Mouse (Mus musculus) frontal cortex, postnatal 25 days (tissue): Measurements from ENCODE around the gene Apbb2.
"Not testable (repeated sequence)": the region's sequence is repeated elsewhere in the genome, so short reads cannot be mapped to it uniquely, and the experiment has no call there.

Experiments used
- DNase-seq, 2 experiments: peaks; one replicate each; pipeline ENCODE4 v3.0.0; 2022; ENCODE audit warnings: low spot score in 2 of 2

The Apbb2 gene

DNA sequence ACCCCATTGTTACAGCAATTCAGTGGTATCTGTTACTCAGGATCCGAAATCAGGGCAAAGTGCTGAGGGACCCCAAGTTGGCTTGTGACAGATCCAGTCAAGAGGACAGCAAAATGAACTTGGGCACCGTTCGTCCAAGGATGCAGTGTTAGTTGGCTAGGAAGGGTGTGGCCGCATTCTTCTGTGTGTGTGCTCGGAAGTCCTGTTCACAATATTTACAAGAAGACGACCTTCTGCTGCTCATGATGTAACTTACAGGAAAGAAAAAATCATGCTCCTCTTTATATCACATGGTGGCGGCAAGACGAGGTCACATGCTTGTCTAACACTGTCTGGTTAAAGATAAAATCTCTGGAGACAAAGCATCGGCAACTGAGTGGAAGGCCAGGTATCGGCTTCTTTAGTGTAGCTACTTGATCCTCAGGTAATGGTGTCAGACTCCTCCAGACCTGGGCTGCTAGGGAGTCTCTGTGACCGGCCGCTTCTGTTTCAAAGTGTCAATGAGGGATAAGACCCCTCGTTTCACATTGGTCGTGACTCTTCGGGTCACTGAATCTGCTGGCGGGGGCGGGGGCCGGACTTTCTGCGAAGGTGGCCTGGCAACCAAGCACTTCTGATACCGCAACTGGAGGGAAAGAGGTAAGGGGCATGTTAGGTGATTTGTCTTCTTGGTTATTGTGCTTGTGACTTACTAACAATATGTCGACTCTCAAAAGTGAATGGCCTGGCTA, 316.3 kb downstream of the Apbb2 start:
- no peak for DNase-seq

DNA sequence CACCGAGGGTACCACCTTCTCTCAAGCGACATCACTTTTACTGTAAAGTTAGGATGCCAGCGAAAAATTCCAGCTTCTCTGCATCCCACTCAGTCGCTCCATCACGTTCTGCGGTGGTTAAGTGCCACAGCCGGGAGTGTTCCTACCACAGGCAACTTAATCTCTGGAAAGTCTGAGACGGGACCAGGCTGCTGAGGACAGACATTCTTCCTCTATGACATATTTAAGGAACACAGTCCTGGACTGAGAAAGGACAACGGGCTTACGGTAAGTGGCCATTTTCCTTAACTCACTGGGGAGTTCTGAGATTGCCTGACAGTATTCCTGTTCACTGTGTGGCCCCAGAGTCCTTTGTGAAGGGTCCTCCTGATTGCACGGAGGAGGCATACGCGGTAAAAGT, 318.0 kb downstream of the Apbb2 start:
- no peak for DNase-seq

DNA sequence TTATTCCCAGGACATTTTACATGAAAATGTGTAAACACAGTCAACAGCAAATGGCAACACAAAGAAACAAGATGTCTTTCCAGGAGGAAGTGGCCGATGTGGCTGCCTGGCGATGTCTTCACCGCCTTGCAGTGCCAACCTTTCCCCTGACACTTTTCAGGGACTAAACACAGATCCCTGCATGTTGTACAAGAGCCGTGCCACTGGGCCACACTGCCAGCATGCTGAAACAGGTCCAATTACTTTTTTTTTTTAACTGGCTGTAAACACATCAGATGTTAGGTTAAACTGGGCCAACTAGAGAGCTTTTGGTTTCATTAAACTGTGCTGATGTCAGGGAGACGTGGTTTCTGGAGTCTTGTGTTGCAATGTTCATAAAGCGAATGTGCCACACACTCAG, 319.7 kb downstream of the Apbb2 start:
- no peak for DNase-seq

DNA sequence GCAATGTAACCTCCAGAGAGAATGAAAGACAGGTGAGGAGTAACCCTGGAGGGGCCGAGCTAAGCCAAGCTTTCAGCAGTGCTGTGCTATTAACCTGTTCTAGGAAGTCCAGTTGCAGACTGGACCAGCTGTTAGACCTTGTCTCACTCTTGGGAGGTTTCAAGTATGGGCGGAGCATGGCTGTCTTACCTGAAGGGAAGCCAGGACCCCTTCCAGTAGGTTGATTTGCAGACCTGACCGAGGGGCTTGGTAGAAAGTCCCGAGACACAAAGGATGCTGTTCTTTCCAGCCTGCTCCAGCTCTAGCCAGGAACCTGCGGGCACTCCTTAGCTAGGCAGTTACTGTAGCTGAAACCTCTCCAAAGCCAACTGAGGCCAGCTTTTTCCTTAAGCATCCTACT, 322.5 kb downstream of the Apbb2 start:
- DNase-seq: no peak

DNA sequence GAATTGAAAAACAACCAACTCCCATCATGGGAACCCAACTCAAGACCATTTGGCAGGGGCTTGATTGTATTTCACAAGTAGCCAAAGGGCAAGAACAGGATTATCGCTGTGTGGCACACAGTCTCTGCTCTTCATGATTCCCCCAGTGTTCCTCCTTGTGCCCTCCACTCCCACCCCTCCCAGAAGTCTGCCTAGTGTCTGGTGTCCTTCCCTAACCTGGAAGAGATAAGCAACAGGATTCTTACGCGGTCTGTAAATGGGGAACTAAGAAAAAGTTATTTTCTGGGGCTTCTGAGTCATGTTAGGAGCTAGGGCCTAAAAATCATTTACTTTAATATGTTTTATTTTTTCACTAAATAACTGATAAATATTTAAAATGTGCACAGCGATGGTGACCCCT, 323.6 kb downstream of the Apbb2 start:
- no peak for DNase-seq

DNA sequence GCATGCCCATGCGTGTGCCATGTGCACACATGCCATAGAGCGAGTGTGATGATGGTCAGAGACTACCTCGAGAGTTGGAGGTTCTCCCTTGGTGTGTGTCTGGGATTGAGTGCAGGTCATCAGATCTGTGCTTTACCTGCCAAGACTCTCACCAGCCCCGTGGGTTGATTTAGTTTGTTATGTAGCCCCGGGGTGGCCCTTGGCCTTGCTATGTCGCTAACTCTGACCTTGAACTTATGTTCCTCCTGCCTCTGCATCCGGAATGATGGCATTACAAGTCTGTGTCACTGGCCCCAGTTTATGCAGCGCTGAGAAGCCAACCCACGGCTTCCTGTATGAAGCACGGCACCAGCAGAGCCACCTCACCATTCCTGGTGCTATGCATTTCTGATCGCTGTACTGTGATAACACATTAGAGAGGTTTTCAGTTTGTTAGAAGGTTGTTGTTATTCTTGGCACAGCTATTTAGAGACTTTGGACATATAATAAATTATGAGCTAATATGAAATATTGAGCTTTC, 324.4 kb downstream of the Apbb2 start:
- DNase-seq: no peak

DNA sequence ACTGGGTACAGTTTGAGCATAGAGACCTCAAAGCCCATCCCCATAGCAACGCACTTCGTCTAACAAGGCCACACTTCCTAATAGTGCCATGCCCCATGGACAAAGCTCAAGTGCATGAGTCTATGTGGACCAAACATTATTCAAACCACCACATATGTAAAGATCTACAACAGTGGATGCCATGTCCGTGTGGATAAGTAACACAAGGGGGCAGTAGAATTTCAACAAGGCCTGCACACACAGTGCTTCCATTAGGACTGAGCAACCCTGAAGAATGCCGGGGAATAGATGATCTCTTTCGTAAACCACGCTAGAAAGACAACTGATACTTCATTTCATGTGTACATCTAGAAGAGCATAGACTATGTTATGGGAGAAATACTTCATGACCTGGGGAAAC, 337.8 kb downstream of the Apbb2 start:
- no peak for DNase-seq

DNA sequence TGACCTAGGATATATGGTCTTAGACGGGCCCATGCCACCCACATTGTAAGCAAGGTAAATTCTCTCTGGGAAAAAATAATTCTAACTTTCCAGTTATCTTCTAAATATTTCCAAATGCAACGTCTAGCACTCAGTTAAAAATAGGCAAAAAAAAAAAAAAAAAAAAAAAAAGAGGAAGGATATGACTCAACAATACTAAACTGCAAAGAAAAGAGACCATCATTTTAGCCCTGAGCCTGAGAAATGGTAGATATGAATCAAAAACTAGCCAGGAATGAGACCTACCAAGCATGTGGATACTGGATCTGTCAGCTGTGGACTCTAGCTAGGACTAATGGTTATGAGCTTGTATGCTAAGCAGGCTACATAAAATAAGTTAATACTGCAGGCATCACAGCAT, 338.9 kb downstream of the Apbb2 start:
- DNase-seq: no peak

DNA sequence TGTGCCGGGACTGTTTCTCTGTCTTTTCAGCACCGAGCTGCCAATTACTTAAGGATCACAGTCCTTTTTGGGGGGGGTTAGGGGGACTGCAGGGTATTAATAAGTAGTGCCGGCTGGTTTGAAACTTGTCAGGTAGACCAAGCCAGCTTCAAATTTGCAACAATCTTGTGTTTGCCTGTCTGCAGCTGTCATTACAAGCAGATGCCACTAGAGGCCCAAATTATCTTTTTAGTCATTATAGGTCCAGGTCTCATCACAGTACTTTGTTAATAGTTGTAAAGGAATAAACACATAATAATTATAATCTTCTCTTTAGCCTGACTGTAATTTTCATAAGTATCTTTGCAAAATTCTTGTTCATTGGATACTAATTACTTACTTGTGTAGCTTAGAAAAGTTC, 344.2 kb downstream of the Apbb2 start:
- no peak for DNase-seq

DNA sequence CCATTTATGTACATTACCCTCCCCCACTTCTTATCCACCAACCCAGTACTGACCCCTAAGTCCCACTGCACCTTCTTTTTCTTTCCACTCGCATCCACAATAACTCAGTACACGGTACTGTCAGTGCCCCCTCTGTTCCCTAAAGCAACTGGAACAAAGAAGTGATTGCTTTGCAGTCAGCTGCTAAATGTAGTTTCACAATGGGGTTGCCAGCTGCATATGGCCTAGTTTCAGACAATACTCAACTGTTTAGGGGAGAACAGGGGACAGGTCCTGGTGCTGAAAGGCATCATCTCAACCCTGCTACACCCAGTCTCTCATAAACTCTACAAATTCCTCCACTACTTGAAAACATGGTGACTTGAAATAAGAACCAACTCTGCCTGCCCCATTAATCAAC, 347.4 kb downstream of the Apbb2 start:
- DNase-seq: no peak

DNA sequence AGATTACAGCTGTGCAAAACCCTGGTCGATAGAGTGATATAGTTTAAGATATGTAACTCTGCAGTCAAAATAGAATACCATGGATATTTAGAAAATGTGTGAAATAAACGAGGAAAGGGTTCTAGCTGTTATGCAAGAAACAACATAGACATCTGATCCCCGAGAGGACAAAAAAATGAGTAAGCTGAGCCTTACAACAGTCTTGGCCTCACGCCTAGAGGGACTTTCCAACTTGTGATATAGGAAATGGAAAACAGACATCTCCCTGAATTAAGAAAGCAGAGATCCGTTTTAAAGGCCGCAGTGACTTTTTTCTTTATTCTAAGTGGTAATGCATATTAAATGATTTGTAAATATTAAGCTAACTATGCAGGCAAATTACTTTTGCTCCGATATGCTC, 349.0 kb downstream of the Apbb2 start:
- DNase-seq: no peak

DNA sequence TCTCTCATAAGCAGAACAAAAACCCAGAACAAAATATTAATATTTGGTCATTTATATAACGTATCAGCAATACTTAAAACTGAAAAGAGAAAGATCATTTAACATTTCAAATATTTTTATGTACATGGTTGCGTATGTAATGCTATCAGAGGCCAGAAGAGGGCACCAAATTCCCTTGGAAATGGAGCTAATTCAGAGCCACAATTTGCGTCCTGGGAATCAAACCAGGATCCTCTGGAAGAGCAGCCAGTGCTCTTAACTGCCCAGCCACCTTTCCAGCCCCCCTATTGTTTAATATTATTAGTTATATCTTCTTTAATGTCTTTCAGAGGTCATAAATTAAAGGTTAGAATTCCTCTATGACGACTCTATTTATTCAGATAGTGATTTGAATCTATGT, 355.2 kb downstream of the Apbb2 start:
- peak in 1 of 2 experiments; percentile 17 for DNase-seq

DNA sequence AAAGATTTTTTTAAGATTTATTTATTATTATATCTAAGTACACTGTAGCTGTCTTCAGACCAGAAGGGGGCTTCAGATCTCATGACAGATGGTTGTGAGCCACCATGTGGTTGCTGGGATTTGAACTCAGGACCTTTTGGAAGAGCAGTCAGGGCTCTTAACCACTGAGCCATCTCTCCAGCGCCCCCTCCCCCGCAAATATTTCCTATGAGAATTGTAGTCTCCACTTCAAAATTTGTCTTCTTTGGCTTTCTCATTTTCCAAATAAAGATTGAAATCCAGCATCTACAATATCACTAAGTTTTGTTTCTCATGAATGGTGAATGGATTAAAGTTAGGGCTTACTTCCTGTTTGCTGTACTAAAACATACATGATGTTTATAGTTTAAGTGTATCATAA, 356.1 kb downstream of the Apbb2 start:
- DNase-seq: no peak

DNA sequence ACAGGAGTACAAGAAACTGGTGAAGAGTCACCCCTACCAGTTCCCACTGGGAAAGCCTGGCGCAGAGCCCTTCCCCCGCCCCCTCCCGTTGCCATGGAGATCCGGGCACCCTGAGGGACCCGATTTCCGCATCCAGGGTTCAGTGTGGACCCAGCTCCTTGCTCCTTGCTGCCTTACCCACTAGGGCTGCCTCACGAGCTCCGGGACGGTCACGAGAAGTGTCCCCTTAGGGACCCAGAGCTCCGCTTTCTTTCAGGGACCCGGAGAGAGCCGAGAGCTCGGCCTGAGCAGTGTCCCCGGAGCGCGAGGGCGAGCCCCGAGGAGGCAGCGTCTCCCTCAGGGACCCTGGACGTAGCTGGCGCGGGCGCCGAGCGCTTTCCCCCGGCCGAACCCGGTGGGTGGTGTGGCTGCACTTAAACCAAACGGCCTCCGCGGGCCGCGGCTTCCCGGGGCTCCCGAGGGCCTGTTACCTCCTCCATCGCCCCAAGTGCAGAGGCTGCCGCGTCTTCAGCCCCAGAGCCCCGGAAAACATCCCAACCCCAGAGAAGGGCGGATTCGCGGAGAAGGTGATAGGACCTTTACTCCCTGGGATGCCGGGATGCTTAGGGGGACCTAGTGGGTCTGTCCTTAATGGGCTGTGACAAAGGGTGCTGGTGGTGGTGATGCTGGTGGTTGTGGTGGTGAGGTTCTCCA, 358.7 kb downstream of the Apbb2 start, which contains the start of gene Nsun7:
Gene Nsun7, plus strand, starts transcription at position 142 of the 693 bp plus-strand sequence.
- DNase-seq: peak; percentile 72 to 76

DNA sequence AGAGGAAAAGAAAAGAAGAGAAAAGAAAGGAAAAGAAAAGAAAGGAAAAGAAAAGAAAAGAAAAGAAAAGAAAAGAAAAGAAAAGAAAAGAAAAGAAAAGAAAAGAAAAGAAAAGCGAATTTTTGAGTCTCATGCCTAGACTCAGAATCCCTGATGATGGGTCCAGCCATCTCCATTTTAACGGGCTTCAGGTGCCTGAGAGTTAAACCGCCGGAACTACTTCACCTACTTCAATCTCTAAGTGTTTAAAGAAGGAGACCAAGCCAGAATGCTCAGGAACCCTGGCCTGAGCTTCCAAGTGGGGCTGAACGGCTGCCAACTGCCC, 359.2 kb downstream of the Apbb2 start:
- not testable (repeated sequence) for DNase-seq

DNA sequence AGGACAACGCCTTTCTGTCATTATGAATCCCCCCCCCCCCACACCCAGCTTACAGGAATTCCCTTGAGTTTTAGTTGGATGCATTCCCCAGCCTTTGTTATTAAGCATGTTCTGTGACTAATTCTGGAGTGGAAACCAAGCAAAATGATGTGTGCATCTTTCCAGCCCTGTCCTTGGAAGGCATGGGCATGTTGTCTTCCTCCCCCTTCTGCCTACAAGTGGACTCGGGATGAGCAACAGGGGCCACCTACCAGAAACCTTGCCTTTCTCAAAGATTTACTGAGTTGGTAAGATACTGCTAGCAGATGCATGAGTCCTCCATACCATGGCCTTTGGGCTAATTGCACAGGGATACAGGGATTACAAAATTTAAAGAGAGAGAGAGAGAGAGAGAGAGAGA, 359.6 kb downstream of the Apbb2 start:
- DNase-seq: no peak

DNA sequence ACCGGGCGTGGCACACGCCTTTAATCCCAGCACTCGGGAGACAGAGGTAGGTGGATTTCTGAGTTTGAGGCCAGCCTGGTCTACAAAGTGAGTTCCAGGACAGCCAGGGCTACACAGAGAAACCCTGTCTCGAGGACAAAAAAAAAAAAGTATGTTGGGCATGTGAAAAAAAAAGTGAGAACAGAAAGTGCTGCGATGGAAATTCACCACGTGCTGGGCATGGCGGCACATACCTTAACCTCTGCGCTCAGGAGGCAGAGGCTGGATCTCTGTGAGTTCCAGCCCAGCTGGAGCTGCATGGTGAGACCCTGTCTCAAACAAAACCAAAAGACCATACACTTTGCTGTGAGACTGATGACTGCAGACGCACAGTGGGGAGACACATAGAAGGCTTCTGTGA, 363.5 kb downstream of the Apbb2 start:
- no peak for DNase-seq

DNA sequence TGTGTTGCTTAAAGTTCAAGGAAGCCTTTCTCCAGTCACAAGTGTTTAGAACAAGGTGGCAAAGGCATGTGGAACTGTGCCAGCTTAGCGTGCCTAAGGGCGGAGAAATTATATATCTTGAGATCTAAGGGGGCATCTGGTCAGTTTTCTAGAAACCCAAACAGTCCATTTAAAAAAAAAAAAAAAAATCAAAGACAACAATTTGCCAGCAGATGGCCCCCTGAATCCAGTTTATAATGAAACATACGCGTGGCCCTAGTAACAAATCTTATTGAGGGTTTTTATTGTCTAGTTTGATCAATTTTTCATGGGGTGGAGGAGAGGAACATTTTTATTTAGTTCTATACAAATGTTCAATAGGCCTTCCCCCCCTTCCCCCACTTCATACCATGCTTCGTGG, 365.4 kb downstream of the Apbb2 start:
- no peak for DNase-seq
